Mouse (Mus musculus) forebrain, postnatal 0 days (tissue): ENCODE data around the gene Pak7. TPM values are rescaled to one million over a fixed set of nuclear protein-coding genes. Genes with fewer than 3 reads are reported as not detected.
"Not testable (repeated sequence)": the region's sequence is repeated elsewhere in the genome, so short reads cannot be mapped to it uniquely, and the experiment has no call there.

Experiments
- ATAC-seq: fragments of 200-750 bp; cut with Nextera tagmentation; 2 replicates; pipeline ENCODE4 v1.8.0; 2017; ENCODE audit warnings: mild to moderate bottlenecking, moderate library complexity
- DNase-seq: peaks from one replicate; pipeline ENCODE4 v3.0.0-alpha.2; 2015
- H3K27ac ChIP-seq: fragments of 300-500 bp; sonication (generic); 2 replicates; pipeline ENCODE4 v1.5.1; 2014; ENCODE audit warnings: low read depth, mild to moderate bottlenecking, antibody characterized with exemption, low read length, moderate library complexity, mixed read lengths
- H3K27me3 ChIP-seq: fragments of 300-500 bp; sonication (generic); 2 replicates; pipeline ENCODE4 v1.6.1; 2014; ENCODE audit warnings: mild to moderate bottlenecking, low read length, mixed read lengths; ENCODE audit not compliant: insufficient read depth
- H3K36me3 ChIP-seq: fragments of 300-500 bp; sonication (generic); 2 replicates; pipeline ENCODE4 v1.6.1; 2014; ENCODE audit warnings: mild to moderate bottlenecking, moderate library complexity; ENCODE audit not compliant: insufficient read depth
- H3K4me1 ChIP-seq: fragments of 300-500 bp; sonication (generic); 2 replicates; pipeline ENCODE4 v1.6.1; 2014; ENCODE audit warnings: antibody characterized with exemption; ENCODE audit not compliant: insufficient read depth
- H3K4me2 ChIP-seq: fragments of 300-500 bp; sonication (generic); 2 replicates; pipeline ENCODE4 v1.6.1; 2014; ENCODE audit warnings: low read depth, mild to moderate bottlenecking, moderate library complexity
- H3K4me3 ChIP-seq: fragments of 300-500 bp; sonication (generic); 2 replicates; pipeline ENCODE4 v1.5.1; 2014; ENCODE audit warnings: low read depth, low read length, mixed read lengths
- H3K9ac ChIP-seq: fragments of 300-500 bp; sonication (generic); 2 replicates; pipeline ENCODE4 v1.6.1; 2014; ENCODE audit warnings: mild to moderate bottlenecking
- H3K9me3 ChIP-seq: fragments of 300-500 bp; sonication (generic); 2 replicates; pipeline ENCODE4 v1.6.1; 2016; ENCODE audit warnings: low read length
- CTCF ChIP-seq: sonication (generic); IDR thresholded peaks from 2 replicates; pipeline ENCODE4 v1.5.1; 2016; ENCODE audit warnings: antibody characterized with exemption, control low read depth, low read depth
- WGBS: fragments of 180-500 bp; shearing (Covaris S2); extraction: QIAGEN DNeasy Blood & Tissue Kit; methylation state at CpG from one replicate; pipeline ENCODE4 v1.1.7; 2014; 5-methylcytosine and 5-hydroxymethylcytosine counted together
- polyA plus RNA-seq: library from polyadenylated mRNA; unstranded; fragments of >200 nt; fragmentation: Nextera tagmentation; extraction: Ambion mirVana; gene quantifications from 2 replicates; pipeline ENCODE4 v1.2.1, GENCODE M21; 2015
- total RNA-seq: library from RNA; depleted of rRNA; stranded (reverse); fragments of >200 nt; gene quantifications from 2 replicates; pipeline ENCODE4 v1.2.3, GENCODE M21; 2014

The Pak7 gene
- total and polyA plus RNA-seq, 2 experiments from 2014 or later: 29.3 to 42.5 TPM

- 0 out of 2 replicates have a peak, but pooled peaks have one; percentile 16 for ATAC-seq
- Histone ChIP-seq H3K4me3 (no peak overlapping the region), H3K4me2 (no peak overlapping the region), H3K36me3 (no peaks in the 10 kb centered on the region), H3K27me3 (no peaks in the 10 kb centered on the region), H3K4me1 (no peaks in the 10 kb centered on the region), H3K9ac (no peak overlapping the region), H3K9me3 (no peaks in the 10 kb centered on the region), H3K27ac (no peak overlapping the region)
- DNase-seq: no peak
- no peak for TF ChIP-seq CTCF
- WGBS: 75% methylated on average over 2 of the region's 2 CpGs
These were observed 36.2 kb downstream of the Pak7 start for GRCm38 (mm10) chr2:136351393-136352096.

- no peak for ATAC-seq
- no peaks in the 10 kb centered on the region for H3K4me1 ChIP-seq
- no peak overlapping the region for H3K27ac ChIP-seq
- no peak overlapping the region for H3K4me3 ChIP-seq
- H3K9me3 ChIP-seq: no peaks in the 10 kb centered on the region
- no peak for DNase-seq
- H3K9ac ChIP-seq: no peak overlapping the region
- TF ChIP-seq CTCF: no peak
- no peaks in the 10 kb centered on the region for H3K27me3 ChIP-seq
- H3K36me3 ChIP-seq: no peaks in the 10 kb centered on the region
- no peak overlapping the region for H3K4me2 ChIP-seq
- 69% methylated on average over 3 of the region's 3 CpGs for WGBS
These were observed 37.3 kb downstream of the Pak7 start for GRCm38 (mm10) chr2:136350459-136350858.

- no peak for TF ChIP-seq CTCF
- Histone ChIP-seq H3K27me3 (no peaks in the 10 kb centered on the region), H3K36me3 (no peaks in the 10 kb centered on the region), H3K9me3 (no peaks in the 10 kb centered on the region), H3K4me2 (no peak overlapping the region), H3K4me3 (no peak overlapping the region), H3K27ac (no peak overlapping the region), H3K4me1 (no peaks in the 10 kb centered on the region), H3K9ac (no peak overlapping the region)
- no peak for ATAC-seq
- 74% methylated on average over 8 of the region's 8 CpGs for WGBS
- DNase-seq: no peak
These were observed 38.0 kb downstream of the Pak7 start for GRCm38 (mm10) chr2:136349671-136350275.

- H3K27ac ChIP-seq, DNase-seq, H3K4me3 ChIP-seq, H3K4me2 ChIP-seq, H3K9me3 ChIP-seq, H3K27me3 ChIP-seq, H3K9ac ChIP-seq, H3K4me1 ChIP-seq, H3K36me3 ChIP-seq: not testable (repeated sequence)
- 67% methylated on average over 4 of the region's 4 CpGs for WGBS
- ATAC-seq: peak; percentile 55; the same call in 1 of the 2 replicates
These were observed 43.5 kb downstream of the Pak7 start for GRCm38 (mm10) chr2:136344240-136344780.

GRCm38 (mm10) chr2:136329974-136330373 is 57.8 kb downstream of the Pak7 start:
- Histone ChIP-seq H3K9ac (no peak overlapping the region), H3K4me3 (no peak overlapping the region), H3K9me3 (no peaks in the 10 kb centered on the region), H3K4me2 (no peak overlapping the region), H3K27me3 (no peaks in the 10 kb centered on the region), H3K27ac (no peak overlapping the region), H3K4me1 (no peaks in the 10 kb centered on the region), H3K36me3 (no peaks in the 10 kb centered on the region)
- 77% methylated on average over 1 of the region's 1 CpGs for WGBS
- DNase-seq: no peak
- no peak for ATAC-seq
- no peak for TF ChIP-seq CTCF

DNA sequence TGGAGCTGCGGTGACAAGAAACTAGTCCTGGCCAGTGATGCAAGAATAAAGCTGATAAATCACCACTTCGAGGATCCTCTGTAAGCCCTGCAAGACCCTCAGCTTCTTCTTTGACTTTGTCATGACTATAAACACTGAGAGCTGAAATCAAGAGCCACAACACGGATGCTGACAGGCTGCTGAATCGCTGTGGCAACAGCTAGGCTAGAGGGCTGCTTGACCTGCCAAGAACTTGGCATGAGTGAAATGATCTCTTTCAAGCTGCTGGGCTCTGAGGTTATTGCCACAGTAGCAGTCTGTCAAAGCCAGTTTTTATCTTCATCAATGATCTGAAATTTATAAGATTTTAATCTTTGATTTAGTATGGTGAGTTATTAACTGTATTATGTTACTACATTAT is 62.1 kb downstream of the Pak7 start:
- Histone ChIP-seq H3K4me2 (no peak overlapping the region), H3K36me3 (no peaks in the 10 kb centered on the region), H3K9me3 (no peaks in the 10 kb centered on the region), H3K27ac (no peak overlapping the region), H3K4me3 (no peak overlapping the region), H3K27me3 (no peaks in the 10 kb centered on the region), H3K4me1 (no peaks in the 10 kb centered on the region), H3K9ac (no peak overlapping the region)
- no peak for DNase-seq
- no peak for TF ChIP-seq CTCF
- 73% methylated on average over 4 of the region's 4 CpGs for WGBS
- ATAC-seq: no peak

GRCm38 (mm10) chr2:136309313-136309712 is 78.5 kb downstream of the Pak7 start:
- Histone ChIP-seq H3K4me3 (no peak overlapping the region), H3K4me1 (no peaks in the 10 kb centered on the region), H3K9me3 (no peaks in the 10 kb centered on the region), H3K36me3 (no peaks in the 10 kb centered on the region), H3K4me2 (no peak overlapping the region), H3K27ac (no peak overlapping the region), H3K27me3 (no peaks in the 10 kb centered on the region), H3K9ac (no peak overlapping the region)
- no peak for ATAC-seq
- WGBS: 56% methylated on average over 3 of the region's 3 CpGs
- DNase-seq: no peak
- no peak for TF ChIP-seq CTCF
